Mouse (Mus musculus) left cerebral cortex, postnatal 14 days (tissue): ENCODE measurements around the gene Pdk2. TPM values are rescaled to one million over a fixed set of nuclear protein-coding genes. Genes with fewer than 3 reads are reported as not detected.
A peak's percentile ranks its signal among the peaks of the same experiment; 100 is the strongest.

Source experiments
- DNase-seq, 2 experiments: peaks; one replicate each; pipeline ENCODE4 v3.0.0; 2021 to 2022; ENCODE audit warnings: low spot score in 2 of 2, mixed read lengths in 1 of 2
- intact Hi-C: fragments of 180-260 bp; cut with DNase I; formaldehyde crosslinking; loops from one replicate; pipeline ENCODE4 v1.15.1; 2025
- long read RNA-seq, 2 experiments: library from polyadenylated mRNA; stranded (forward); transcript quantifications; one replicate each; pipeline ENCODE4 v2.0.0; 2021
- total RNA-seq, 2 experiments: library from RNA; stranded (reverse); gene quantifications; 2 replicates each; pipeline ENCODE4 v1.2.3; 2021

Gene Pdk2
- 10 to 100 TPM; 69.2 to 75.4 TPM for total RNA-seq
- long read RNA-seq, experiment 1, transcript Pdk2-201 (11 exons, 2,246 nt) = major isoform, 96 of 119 reads
- long read RNA-seq, experiment 1, partial matches to known transcripts = 8 of 119 reads
- long read RNA-seq, experiment 1, other reads (novel, unspliced or antisense) = 15 of 119 reads
- long read RNA-seq, experiment 2, transcript Pdk2-201 (11 exons, 2,246 nt) = major isoform, 111 of 123 reads
- long read RNA-seq, experiment 2, partial matches to known transcripts = 4 of 123 reads
- long read RNA-seq, experiment 2, other reads (novel, unspliced or antisense) = 8 of 123 reads

- peak; percentile 98 for DNase-seq
- intact Hi-C loops = loop anchor here (10.0 kb wide), 1 partner anchor 214 kb away; no protein-coding TSS in a partner anchor
These were observed at the start of gene Pdk2 for GRCm38 (mm10) chr11:95041139-95041609. TSS of gene Pdk2 (minus strand) at chr11:95041354.

DNA sequence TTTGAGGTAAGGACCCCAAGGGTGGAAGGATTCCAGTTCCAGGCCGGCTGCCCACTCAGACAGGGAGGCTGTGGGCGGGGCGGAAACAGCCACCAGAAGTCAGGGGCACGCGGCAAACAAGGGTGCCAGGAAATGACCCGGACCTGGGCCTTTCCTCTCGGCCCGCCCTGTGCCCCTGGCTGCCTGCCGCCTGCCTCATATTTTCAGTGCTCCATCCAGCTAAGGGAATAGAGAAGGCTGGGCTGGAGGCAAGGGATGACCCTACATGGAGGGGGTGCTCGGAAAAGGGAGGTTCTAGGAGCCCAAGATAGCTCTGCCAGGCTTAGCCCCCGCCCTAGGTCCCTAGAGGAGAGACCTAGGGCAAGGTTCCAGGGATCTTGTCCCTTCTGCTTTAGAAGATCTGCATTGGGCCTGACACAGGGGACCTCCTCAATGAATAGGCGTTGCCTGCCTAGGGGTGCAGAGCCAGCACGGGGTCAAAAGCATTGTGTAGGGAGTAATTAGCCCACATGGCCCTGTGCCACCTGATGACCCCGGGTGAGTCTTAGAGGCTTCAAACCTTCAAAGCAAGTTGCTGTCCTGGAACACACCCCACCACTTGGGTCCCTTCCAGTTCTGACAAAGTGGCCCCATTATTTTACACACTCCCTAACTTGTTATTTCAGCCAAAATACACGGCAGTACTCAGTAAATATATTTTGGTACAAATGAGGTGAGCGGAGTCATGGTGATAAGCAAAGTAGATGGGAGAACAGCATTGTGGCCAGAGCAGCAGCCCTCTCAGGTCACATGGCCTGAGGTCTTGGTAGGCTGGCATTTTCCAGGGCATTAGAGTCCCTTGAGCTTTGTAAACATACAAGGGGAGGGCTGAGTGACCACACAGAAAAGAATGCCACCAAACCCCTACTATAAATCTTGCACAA is 48.0 kb upstream of the Pdk2 start:
- no peak for DNase-seq
- intact Hi-C loops = no loop called here

DNA sequence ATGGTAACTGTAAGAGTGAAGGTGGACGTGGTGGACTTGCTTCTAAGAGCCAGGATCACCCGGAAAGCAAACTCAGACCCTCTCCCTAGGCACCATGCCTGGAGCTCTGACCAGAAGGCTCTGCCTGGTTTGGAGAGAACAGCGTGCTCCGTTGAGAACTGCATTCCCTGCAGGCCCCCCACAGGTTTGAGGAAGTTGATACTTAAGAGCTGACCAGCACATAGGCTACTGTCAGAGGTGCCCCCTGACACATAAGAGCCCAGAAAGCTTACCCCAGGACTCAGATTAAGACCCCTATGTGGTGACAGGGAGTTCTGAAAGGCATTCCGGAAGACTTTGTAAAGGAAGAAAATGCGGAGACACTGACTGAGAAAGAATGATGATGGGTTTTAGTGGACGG is 47.1 kb upstream of the Pdk2 start:
- intact Hi-C loops = no loop called here

DNA sequence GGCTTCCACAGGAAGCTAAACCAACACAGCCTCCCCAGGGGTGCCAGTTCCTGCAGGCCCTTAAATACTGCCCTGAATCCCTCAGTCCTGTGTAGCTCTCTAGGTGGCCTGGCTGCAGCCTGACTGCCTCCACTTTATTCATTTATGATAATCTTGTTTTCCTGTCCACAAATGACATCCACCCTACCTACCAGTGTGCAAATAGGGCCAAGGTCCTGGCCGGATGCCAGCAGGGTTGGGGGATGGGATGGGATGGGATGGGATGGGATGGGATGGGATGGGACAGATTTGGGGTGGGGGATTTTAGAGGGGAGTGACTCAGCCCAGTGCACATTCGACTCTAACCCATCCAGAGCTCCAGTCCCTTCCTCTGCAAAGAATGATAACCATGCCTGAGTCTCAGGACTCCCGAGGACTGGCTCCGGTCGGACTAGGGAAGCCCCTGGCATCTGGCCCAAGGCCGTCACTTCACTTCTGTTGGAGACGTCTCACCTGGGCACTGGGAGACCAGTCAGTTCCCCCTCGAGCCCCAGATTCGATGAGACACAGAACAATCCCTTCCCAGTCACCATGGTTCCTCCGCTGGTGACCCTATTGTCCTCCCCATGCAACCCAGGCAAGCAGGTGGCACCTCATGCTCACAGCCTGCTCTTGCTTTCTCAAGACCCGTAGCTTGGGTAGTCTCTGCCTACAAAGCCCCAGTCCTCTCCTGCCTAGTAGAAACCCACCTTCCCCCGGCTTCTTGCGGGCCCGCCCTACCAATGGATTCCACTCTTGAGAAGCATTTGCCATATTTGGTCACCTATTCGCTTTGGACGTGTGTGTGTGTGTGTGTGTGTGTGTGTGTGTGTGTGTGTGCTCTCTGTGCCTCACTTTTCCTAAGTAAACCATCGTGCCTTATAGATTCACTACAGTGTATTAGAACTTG is 46.4 kb upstream of the Pdk2 start:
- no peak for DNase-seq
- intact Hi-C loops = no loop called here

More for the DNA sequence above, 47.1 kb upstream of the Pdk2 start:
- no peak for DNase-seq

DNA sequence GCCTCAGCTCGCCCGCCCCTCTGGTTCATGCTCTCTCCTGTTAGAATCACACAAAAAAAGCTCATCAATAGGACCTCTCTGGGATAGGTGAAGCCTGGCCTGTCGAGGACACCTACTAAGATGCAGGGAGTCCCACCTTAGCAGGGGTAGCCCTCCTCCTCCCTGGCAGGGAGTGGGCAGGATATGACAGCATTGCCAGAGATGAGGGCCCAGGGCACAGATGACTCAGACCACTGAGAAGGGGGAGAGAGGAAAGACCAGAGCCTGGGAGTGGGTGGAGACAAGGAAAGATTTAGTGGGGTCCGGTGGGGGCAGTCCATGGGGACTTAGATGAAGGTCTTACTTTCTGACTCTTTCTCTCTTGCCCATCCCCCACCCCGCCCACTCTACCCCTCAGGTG is 45.1 kb upstream of the Pdk2 start:
- intact Hi-C loops = no loop called here

DNA sequence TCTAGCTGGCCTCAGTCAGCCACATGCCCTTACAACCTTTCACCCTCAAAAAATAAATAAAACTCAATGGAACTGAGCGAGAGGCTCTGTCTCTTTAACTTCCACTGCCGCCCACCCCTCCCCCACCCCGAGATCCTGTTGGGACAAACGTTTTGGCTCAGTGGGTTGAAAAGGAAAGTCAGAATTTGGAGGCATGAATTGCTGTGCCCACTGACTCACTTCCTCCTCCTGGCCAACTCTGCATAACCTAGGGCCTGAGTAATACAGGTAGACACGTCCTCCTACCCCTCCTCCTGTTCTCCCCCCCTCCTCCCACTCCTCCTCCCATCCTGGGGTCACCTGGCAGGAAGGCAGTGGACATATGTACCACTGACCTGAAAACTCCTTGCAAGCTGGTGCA is 44.6 kb upstream of the Pdk2 start:
- no peak for DNase-seq
- intact Hi-C loops = no loop called here

More for the DNA sequence above, 45.1 kb upstream of the Pdk2 start:
- DNase-seq = no peak

DNA sequence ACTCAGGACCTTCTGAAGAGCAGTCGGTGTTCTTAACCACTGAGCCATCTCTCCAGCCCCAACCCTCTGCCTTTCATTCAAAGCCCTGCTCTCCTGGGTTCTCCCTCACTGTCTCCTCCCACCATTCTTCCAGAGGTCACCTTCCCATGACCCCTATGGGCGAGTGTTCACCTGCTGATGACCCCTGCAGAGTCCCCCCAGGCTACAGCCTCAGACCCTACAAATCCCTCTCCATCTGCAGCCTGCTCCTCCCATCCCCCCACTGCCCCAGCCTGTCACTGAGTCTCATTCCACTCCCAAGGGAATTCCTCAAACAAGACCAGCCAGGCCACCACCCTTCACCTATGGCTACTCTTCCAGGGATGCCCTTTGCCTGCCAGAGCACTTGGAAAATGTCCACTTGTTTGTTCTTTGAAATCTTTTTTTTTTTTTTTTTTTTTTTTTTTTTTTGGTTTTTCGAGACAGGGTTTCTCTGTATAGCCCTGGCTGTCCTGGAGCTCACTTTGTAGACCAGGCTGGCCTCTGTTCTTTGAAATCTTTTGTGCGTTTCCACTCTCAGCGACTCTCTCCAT is 43.7 kb upstream of the Pdk2 start:
- no peak for DNase-seq
- intact Hi-C loops = no loop called here

DNA sequence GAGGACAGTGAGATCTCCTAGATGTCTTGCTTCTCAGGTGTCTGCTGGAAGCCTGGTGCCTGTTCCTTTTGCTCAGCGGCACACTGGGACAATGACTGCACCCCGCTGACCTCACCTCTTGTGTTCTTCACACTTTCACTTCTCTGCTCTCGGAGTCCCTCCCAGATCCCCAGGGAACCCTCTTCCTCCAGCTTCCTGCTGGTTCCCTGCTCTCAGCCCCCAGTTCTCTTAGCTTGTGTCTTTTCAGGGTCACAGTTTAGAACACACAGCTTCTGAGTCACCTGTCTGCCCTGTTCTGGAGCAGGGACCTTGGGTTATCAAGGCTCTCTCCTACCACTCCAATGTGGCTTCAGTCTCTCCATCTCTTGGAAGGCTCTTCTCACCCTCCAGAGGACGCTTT is 43.0 kb upstream of the Pdk2 start:
- DNase-seq = no peak
- intact Hi-C loops = no loop called here

DNA sequence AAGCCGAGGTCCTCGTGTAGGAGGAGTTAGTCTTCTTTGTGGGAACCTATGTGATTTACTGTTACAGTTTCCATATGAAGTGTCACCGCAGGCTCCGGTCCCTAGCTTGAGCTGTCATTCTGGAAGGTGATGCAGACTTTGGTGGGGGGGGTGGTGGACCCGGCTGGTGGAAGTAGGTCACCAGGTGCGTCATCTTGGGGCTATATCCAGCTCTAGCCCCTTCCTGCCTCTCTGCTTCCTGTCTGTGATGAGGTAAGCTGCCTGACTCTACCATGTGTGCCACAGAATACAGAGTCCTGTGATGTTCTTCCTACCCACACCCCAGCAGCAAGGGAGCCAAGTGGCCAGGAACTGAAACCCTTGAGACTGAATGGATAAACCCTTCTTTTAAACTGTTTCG is 41.7 kb upstream of the Pdk2 start:
- intact Hi-C loops = no loop called here
- DNase-seq = no peak

GRCm38 (mm10) chr11:95080783-95081182 is 39.6 kb upstream of the Pdk2 start:
- DNase-seq = no peak
- intact Hi-C loops = no loop called here

DNA sequence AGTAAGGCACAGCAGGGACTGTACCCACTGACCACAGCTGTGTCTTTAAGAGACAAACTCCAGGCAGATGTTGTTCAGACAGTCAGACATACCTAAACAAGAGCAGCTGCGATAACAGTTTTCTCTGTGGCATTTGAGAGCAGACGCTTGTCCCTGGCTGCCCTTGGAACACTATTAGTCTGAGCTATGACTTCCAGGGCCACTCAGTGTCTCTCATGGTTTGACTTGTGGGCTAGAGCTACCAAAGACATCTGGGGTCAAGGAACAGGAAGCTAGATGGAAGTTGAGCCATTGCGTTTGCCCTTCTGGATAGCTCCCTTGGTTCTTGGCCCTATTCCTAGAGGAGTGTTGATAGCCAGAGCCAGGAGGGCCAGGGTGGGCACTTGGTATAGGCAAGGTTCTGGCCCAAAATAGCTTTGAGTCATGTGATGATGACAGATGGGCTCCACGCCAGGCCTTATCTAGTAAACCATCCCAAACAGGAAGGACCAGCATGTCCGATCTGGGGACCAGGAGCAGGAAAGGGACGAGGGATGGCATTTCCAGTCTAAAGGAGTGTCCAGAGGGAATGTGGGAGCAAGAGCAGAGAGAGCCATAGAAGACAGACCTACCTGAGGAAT is 38.2 kb upstream of the Pdk2 start:
- intact Hi-C loops = no loop called here
- no peak for DNase-seq

GRCm38 (mm10) chr11:95077956-95078355 is 36.8 kb upstream of the Pdk2 start:
- DNase-seq = no peak
- intact Hi-C loops = loop anchor here (2.0 kb wide), 1 partner anchor 29 kb away; no protein-coding TSS in a partner anchor

- peak in 1 of 2 experiments; percentile 36 for DNase-seq
- intact Hi-C loops = loop anchor here (2.0 kb wide), 1 partner anchor 30 kb away; no protein-coding TSS in a partner anchor
These were observed 35.5 kb upstream of the Pdk2 start, which contains the start of gene Itga3 for GRCm38 (mm10) chr11:95076536-95077111. TSS of gene Itga3 (minus strand) at chr11:95076801.

DNA sequence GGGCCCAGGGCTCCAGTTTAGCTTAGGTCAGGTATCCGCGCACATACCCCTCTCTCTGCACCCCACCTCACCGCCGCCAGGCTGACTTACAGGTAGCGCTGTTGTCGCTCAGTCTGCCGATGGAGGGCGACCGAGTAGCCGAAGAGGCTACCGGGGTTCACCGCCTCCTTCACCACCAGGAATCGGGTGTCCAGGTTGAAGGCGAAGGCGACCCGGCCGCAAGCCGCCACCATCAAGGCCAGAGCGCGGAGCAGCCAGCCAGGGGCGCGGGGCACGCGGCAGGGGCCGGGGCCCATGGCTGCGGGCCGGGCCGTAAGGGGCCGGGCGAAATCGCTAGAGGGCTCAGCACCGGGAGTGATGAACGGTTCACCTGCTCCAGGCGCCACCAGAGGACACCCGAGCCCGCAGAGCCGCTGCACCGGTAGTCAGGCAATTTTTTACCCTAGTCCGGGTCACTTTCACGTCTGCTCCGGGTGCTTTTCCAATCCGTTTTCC is 34.9 kb upstream of the Pdk2 start:
- intact Hi-C loops = loop anchor here (2.0 kb wide), 1 partner anchor 31 kb away; no protein-coding TSS in a partner anchor
- peak; percentile 24 to 32 for DNase-seq

DNA sequence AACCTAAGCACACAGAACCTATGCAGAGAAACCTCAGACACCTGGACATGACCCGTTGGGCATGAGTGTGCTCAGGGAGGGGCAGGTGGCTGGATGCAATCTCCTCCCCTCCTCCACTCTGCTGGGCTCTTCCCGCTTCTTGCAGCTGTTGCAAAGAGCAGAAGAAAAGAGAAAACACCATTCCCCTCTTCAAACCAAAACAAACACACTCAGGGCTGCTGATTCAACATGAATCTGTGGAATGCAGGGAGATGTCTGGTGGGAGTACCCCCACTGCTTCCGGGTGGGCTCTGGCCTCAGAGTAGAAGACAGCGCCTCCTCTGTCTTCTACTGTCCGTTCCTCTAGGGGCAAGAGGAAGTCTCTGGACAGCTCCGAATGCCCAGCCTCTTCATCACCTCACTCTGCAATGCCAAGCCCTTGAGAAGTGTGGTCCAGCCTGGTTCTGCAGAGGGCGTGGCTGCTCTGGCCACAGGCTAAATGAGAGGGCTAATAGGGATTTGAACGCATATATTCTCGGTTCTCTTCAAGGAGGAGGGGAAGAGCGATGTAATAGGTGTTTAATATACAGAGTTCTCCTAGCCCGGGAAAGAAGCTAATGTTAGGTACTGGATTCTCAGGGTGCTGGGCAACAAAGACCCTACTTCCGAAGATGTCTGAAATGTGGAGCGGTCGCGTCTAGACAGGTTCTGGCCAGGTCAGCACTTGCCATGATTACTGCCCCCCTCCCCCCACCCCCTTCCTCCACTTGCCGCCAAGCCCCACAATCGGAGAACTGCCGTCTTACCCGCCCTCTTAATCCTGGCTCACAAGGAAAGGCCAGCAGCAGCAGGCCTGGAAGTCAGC is 34.3 kb upstream of the Pdk2 start:
- no peak for DNase-seq
- intact Hi-C loops = loop anchor here (2.0 kb wide), 1 partner anchor 31 kb away; no protein-coding TSS in a partner anchor

GRCm38 (mm10) chr11:95074694-95075093 is 33.5 kb upstream of the Pdk2 start:
- intact Hi-C loops = no loop called here
- no peak for DNase-seq

- intact Hi-C loops = no loop called here
- DNase-seq = no peak
These were observed 32.7 kb upstream of the Pdk2 start for GRCm38 (mm10) chr11:95073835-95074234.
